Mouse (Mus musculus) ES-E14 (cell line): ENCODE results near the gene Sds. TPM values are rescaled to one million over a fixed set of nuclear protein-coding genes. Genes with fewer than 3 reads are reported as not detected.

Source experiments
- DNase-seq: peaks from one replicate; pipeline ENCODE4 v3.0.0-alpha.2; 2013; ENCODE audit warnings: low read depth, low spot score
- H3K27ac ChIP-seq: 2 replicates; pipeline ENCODE4 v1.5.1; 2012; ENCODE audit warnings: low read depth, mild to moderate bottlenecking, low read length, moderate library complexity, mixed read lengths; ENCODE audit not compliant: poor library complexity, insufficient read depth, severe bottlenecking
- H3K36me3 ChIP-seq: 2 replicates; pipeline ENCODE4 v1.6.1; 2012; ENCODE audit warnings: mild to moderate bottlenecking, low read length, moderate library complexity, mixed read lengths; ENCODE audit not compliant: control insufficient read depth, poor library complexity, insufficient read depth, severe bottlenecking
- H3K4me1 ChIP-seq, 2 experiments: fragments of 150-350 bp in 1 of 2; sonication (generic) in 1 of 2; 2 replicates each; pipeline ENCODE4 v1.6.1; 2012; ENCODE audit warnings: low read length in 2 of 2, mild to moderate bottlenecking in 1 of 2, mixed read lengths in 1 of 2; ENCODE audit not compliant: control insufficient read depth in 2 of 2, insufficient read depth in 2 of 2, poor library complexity in 1 of 2
- H3K4me3 ChIP-seq, 2 experiments: fragments of 150-350 bp in 1 of 2; sonication (generic) in 1 of 2; 2 replicates each; pipeline ENCODE4 v1.5.1; 2012; ENCODE audit warnings: low read length in 2 of 2, low read depth in 1 of 2, mild to moderate bottlenecking in 1 of 2, mixed read lengths in 1 of 2; ENCODE audit not compliant: insufficient read depth in 1 of 2, poor library complexity in 1 of 2, severe bottlenecking in 1 of 2
- H3K9ac ChIP-seq: 2 replicates; pipeline ENCODE4 v1.6.1; 2012; ENCODE audit warnings: low read depth, mild to moderate bottlenecking, low read length, mixed read lengths; ENCODE audit not compliant: poor library complexity, insufficient read depth, severe bottlenecking
- H3K9me3 ChIP-seq: fragments of 150-350 bp; sonication (generic); 2 replicates; pipeline ENCODE4 v1.6.1; 2012; ENCODE audit warnings: low read depth, mild to moderate bottlenecking, low read length; ENCODE audit not compliant: control insufficient read depth, insufficient read depth
- CHD2 ChIP-seq: IDR thresholded peaks from 2 replicates; pipeline ENCODE4 v1.6.1; 2014; ENCODE audit warnings: mild to moderate bottlenecking, low read depth, low read length, inconsistent platforms
- HCFC1 ChIP-seq: IDR thresholded peaks from 2 replicates; pipeline ENCODE4 v1.6.1; 2012; ENCODE audit warnings: low read length, inconsistent platforms, borderline replicate concordance; ENCODE audit not compliant: insufficient read depth
- MAFK ChIP-seq: IDR thresholded peaks from 2 replicates; pipeline ENCODE4 v1.6.1; 2014; ENCODE audit warnings: mild to moderate bottlenecking, low read depth, low read length, inconsistent platforms; ENCODE audit not compliant: insufficient read depth
- ZC3H11A ChIP-seq: IDR thresholded peaks from 2 replicates; pipeline ENCODE4 v1.6.1; 2012; ENCODE audit warnings: low read depth, mild to moderate bottlenecking, inconsistent platforms, low read length, borderline replicate concordance
- ZNF384 ChIP-seq: IDR thresholded peaks from 2 replicates; pipeline ENCODE4 v1.6.1; 2012; ENCODE audit warnings: low read depth, low read length, inconsistent platforms
- in situ Hi-C, 2 experiments: fragments of 600-800 bp; cut with MboI; formaldehyde crosslinking; loops; one replicate each; pipeline ENCODE4 v1.15.1; 2025; ENCODE audit warnings: low sequenced_read_pairs in 2 of 2, inconsistent platforms in 1 of 2; ENCODE audit not compliant: unreplicated experiment in 2 of 2
- total RNA-seq: library from RNA; depleted of rRNA; stranded (reverse); fragments of 300-350 nt; gene quantifications from 2 replicates; pipeline ENCODE4 v1.2.3, GENCODE M21; 2012

The Sds gene
- total RNA-seq, 1 experiment, result 0.22 TPM

- no peak overlapping the region for H3K4me3 ChIP-seq
- no peaks in the 10 kb centered on the region for H3K9me3 ChIP-seq
- in situ Hi-C loops, result no loop called here
- no peak for DNase-seq
- no peak overlapping the region for H3K9ac ChIP-seq
- TF ChIP-seq HCFC1 (no peak), CHD2 (no peak), MAFK (no peak), ZNF384 (no peak), ZC3H11A (no peak)
- H3K4me1 ChIP-seq, result peaks cover 0 to 2% of the 10 kb centered on the region in 2 experiments; a peak in 1 of 4 replicates
- no peak overlapping the region for H3K27ac ChIP-seq
- no peaks in the 10 kb centered on the region for H3K36me3 ChIP-seq
Observed at GRCm38 (mm10) chr5:120473361-120473760, 3.0 kb upstream of the Sds start.

- Histone ChIP-seq H3K4me1 (peaks cover 2% of the 10 kb centered on the region in 2 experiments; a peak in 2 of 4 replicates), H3K9me3 (no peaks in the 10 kb centered on the region), H3K4me3 (no peak overlapping the region), H3K27ac (no peak overlapping the region), H3K9ac (no peak overlapping the region), H3K36me3 (no peaks in the 10 kb centered on the region)
- in situ Hi-C loops, result no loop called here
- DNase-seq, result no peak
- TF ChIP-seq HCFC1 (no peak), CHD2 (no peak), MAFK (no peak)
Observed at GRCm38 (mm10) chr5:120475861-120476260, 465 bp upstream of the Sds start.

DNA sequence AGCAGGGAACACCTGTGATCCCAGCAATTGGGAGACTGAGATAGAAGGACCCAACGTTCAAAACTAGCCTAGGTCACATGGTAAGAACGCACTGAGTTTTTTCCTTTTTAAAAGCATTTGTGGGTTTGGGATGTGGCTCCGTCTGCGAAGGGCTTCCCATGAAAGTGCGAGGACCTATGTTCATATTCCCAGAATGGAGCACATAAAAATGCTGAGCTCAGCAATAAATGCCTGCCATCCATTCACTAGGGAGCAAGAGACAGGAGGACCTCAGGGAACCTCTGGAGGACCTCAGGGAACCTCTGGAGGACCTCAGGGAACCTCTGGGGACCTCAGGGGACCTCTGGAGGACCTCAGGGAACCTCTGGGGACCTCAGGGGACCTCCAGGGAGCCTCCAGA, 1.7 kb downstream of the Sds start:
- Histone ChIP-seq H3K27ac (no peak overlapping the region), H3K9me3 (no peaks in the 10 kb centered on the region), H3K4me3 (no peak overlapping the region), H3K9ac (no peak overlapping the region), H3K36me3 (no peaks in the 10 kb centered on the region), H3K4me1 (peaks cover 2% of the 10 kb centered on the region in 2 experiments; a peak in 2 of 4 replicates)
- DNase-seq, result no peak
- TF ChIP-seq MAFK (peak; percentile 97), CHD2 (no peak), ZNF384 (no peak), ZC3H11A (no peak), HCFC1 (no peak)
- in situ Hi-C loops, result no loop called here

DNA sequence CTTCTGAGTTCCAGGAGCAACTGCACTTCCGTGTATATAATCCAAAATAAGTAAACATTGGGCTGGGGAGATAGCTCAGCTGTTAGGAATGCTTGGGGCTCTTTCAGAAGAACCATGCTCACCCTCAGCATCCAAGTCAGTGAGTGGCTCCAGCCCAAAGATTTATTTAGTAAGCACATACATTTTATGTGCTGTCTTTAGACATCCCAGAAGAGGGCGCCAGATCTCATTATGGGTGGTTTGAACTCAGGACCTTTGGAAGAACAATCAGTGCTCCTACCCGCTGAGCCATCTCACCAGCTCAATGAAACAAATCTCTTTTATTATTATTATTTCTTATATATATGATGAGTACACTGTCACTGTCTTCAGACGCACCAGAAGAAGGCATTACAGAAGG, 3.2 kb downstream of the Sds start:
- peaks cover under 1 to 4% of the 10 kb centered on the region in 2 experiments; a peak in 2 of 4 replicates for H3K4me1 ChIP-seq
- H3K36me3 ChIP-seq, result 0 out of 2 replicates have a peak, but pooled peaks cover 3% of the 10 kb centered on the region
- no peaks in the 10 kb centered on the region for H3K9me3 ChIP-seq
- no peak for DNase-seq
- no peak overlapping the region for H3K27ac ChIP-seq
- no peak overlapping the region for H3K9ac ChIP-seq
- no peak overlapping the region for H3K4me3 ChIP-seq
- in situ Hi-C loops, result no loop called here
- TF ChIP-seq ZC3H11A (no peak), MAFK (no peak), ZNF384 (no peak), HCFC1 (no peak), CHD2 (no peak)

- Histone ChIP-seq H3K9me3 (no peaks in the 10 kb centered on the region), H3K27ac (no peak overlapping the region), H3K4me1 (peaks cover 0 to 4% of the 10 kb centered on the region in 2 experiments; a peak in 1 of 4 replicates), H3K4me3 (no peak overlapping the region), H3K9ac (no peak overlapping the region), H3K36me3 (peaks cover 15% of the 10 kb centered on the region)
- in situ Hi-C loops, result no loop called here
- DNase-seq, result no peak
- no peak for TF ChIP-seq CHD2
- no peak for TF ChIP-seq HCFC1
- peak; percentile 62 for TF ChIP-seq MAFK
- TF ChIP-seq ZNF384, result no peak
Observed at GRCm38 (mm10) chr5:120481205-120481604, 4.9 kb downstream of the Sds start.
